Mouse (Mus musculus): Measurements from ENCODE around the gene Bcl7c.

The Bcl7c gene

GRCm38 (mm10) chr7:127691221-127691989, 17.3 kb downstream of the Bcl7c start:
- in situ Hi-C loops (cut with MboI; ENCODE audit: low pct_unique_long_range_greater_than_20kb in 1 of 2, low sequenced_read_pairs in 2 of 2, unreplicated experiment in 1 of 2): no loop called here

GRCm38 (mm10) chr7:127689626-127690280, 19.0 kb downstream of the Bcl7c start:
- in situ Hi-C loops (cut with MboI; ENCODE audit: low pct_unique_long_range_greater_than_20kb in 1 of 2, low sequenced_read_pairs in 2 of 2, unreplicated experiment in 1 of 2): no loop called here

DNA sequence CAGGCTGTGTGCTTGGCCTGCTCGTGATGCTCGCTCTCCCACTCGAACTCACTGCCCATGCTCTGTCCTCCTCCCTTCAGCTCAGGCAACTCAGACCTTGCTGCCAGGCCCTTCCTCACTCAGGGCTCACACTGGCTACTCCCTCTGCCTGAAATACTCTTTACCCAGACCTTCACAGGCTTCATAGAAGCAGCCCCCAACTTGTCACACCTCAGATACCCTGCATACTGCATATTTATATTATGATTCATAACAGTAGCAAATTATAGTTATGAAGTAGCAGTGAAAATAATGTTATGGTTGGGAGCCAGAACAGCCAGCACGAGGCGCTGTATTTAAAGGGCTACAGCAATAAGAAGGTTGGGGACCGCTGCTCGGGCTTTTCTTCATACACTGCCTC, 19.8 kb downstream of the Bcl7c start:
- in situ Hi-C loops (cut with MboI; ENCODE audit: low pct_unique_long_range_greater_than_20kb in 1 of 2, low sequenced_read_pairs in 2 of 2, unreplicated experiment in 1 of 2): no loop called here

DNA sequence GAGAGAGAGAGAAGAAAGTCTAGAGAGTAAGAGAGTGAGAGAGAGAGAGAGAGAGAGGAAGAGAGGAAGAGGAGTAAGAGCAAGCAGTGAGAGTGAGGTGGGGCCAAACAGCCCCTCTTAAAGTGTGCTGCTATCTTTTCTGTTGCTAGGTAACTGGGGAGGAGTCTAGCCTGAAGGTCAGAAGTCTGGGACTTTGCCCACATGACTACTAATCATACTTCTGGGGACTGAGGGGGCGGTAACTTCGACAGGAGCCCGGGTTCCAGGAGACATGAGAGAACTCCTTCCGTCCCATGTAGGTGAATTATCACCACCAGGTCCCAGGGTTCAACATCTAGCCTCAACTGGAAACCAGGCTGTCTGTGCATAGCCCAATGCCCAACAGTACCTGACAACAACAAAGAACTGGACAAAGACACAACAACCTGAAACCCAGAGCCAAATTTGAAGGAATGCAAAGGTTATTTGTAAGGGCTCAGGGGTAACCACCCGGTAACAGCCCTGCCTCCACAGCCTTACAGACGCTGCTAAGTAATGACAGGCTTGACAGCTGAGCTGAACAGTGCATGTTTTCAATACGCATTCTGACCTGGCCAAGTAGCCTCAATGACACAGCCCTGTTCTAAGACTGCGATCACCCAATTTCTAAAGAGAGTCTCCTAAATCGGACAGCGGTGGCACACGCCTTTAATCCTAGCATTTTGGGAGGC, 21.8 kb downstream of the Bcl7c start:
- in situ Hi-C loops (cut with MboI; ENCODE audit: low pct_unique_long_range_greater_than_20kb in 1 of 2, low sequenced_read_pairs in 2 of 2, unreplicated experiment in 1 of 2): no loop called here

DNA sequence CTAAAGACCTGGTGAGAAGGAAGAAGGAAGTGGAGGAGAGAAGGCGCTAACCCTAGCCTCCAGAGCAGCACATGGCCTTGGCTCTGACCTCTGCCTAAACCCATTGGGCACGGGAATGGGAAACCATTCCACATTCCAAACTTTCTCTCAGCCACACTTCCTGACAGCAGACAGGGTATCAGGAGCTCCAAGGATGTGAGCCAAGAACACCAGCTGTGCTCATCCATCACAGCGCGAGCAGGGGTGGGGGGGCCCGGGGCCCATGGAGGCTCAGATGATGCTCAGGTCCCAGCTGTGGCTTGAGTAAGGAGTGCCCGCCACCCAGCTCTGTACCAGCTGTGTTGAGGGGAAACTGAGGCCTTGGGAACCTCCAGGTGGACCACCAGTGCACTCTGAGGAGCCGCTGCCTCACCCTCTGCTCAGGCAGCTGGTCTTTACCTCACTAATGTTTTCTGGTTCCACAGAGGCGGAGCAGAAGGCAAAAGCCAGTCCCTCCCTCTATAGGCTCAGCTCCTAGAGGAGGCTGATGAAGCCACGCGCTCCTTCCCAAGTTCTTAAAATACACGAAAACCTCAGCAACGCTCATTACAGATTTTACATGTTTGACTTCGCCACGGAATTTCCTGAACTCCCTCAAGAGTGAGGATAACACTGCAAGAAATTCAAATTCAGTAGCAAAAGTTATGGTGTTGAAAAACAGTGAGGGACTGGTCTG, 23.3 kb downstream of the Bcl7c start:
- in situ Hi-C loops (cut with MboI; ENCODE audit: low pct_unique_long_range_greater_than_20kb in 1 of 2, low sequenced_read_pairs in 2 of 2, unreplicated experiment in 1 of 2): no loop called here

DNA sequence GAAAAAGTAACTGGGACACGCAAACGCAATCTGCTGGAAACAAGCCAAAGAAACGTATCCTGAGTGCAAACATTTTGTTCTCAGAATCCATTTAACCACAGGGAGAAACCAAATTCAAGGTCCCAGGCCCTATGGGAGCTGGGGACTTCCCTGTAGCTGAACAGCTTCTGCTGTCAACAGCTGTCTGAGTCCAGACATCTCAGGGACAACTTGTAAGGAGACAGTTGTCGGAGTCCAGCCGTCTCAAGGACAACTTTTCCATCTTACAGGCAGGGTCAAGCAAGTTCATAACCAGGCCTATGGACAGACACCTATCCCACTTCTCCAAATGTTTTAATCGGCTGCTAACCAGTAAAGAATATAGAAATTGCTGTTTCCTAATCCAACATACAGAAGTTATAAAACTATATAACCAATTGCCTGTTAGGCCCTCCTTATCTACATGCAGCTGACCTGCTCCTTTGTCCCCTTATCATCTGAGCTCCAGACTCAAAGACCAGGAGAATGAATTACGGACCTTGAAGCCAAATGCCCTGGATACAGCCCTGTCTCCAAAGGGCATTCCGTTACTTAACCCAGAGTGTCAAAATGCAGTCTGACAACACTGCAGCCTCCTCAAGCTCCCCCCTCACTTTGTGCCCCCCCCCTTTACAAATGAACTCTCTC, 26.7 kb downstream of the Bcl7c start:
- in situ Hi-C loops (cut with MboI; ENCODE audit: low pct_unique_long_range_greater_than_20kb in 1 of 2, low sequenced_read_pairs in 2 of 2, unreplicated experiment in 1 of 2): no loop called here

DNA sequence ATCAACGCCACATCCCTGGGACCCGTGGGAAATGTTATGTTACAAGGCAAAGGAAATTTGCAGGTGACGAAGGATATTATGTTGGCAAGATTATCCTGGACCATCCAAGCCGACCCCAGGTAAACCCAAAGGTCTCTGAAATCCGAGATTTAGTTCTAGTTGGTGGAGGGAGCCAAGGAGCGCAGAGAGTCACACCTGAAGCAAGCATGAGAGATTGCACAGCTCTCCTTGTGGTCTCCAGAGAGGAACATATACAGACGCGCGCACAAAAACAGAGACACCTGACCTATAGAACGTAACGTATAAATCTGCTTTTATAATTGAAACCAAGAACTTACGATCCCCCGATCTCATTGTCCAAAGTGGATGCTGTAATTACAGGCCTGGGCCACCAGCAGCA, 28.2 kb downstream of the Bcl7c start:
- in situ Hi-C loops (cut with MboI; ENCODE audit: low pct_unique_long_range_greater_than_20kb in 1 of 2, low sequenced_read_pairs in 2 of 2, unreplicated experiment in 1 of 2): no loop called here

- in situ Hi-C loops (cut with MboI; ENCODE audit: low pct_unique_long_range_greater_than_20kb in 1 of 2, low sequenced_read_pairs in 2 of 2, unreplicated experiment in 1 of 2): no loop called here
These were observed 29.9 kb downstream of the Bcl7c start for GRCm38 (mm10) chr7:127678811-127679210.

DNA sequence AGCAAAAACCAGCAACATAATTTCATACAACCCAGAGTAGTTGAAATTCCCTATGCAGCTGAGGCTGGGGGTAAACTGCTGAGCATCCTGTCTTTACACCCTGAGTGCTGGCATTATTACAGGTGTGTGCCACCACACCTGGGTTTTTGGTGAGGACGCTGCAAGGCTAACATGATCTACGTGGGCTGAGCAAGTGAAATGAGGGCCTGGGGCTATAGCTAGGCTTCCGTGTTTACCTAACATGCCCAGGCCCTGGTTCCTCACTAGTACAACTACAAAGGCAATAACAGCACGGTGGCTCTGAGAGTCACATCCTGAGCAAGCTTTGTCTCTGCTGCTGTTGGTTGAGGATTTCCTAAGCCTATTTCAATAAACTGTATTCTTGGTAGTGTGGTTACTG, 31.1 kb downstream of the Bcl7c start:
- in situ Hi-C loops (cut with MboI; ENCODE audit: low pct_unique_long_range_greater_than_20kb in 1 of 2, low sequenced_read_pairs in 2 of 2, unreplicated experiment in 1 of 2): no loop called here

GRCm38 (mm10) chr7:127677077-127677476, 31.7 kb downstream of the Bcl7c start:
- in situ Hi-C loops (cut with MboI; ENCODE audit: low pct_unique_long_range_greater_than_20kb in 1 of 2, low sequenced_read_pairs in 2 of 2, unreplicated experiment in 1 of 2): no loop called here

GRCm38 (mm10) chr7:127675391-127675811, 33.3 kb downstream of the Bcl7c start:
- in situ Hi-C loops (cut with MboI; ENCODE audit: low pct_unique_long_range_greater_than_20kb in 1 of 2, low sequenced_read_pairs in 2 of 2, unreplicated experiment in 1 of 2): no loop called here

DNA sequence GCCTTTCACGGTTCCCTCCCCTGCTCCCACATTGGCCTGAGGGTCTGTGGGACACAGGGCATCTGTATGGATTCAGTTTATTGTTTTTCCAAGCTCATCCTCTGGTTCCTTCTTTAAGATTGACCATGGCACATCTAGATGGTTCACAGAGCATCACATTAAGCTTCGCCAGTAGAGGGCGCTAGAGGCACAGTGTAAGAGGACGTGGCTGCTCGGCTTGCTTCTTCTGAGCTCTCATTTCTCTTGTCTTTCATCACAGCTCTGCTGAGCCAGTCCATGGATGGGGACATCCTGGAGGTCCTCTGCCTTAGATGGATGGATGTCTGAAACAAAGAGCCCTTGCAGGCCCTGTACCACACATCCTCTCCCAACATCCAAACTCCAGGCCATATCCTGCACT, 33.8 kb downstream of the Bcl7c start:
- in situ Hi-C loops (cut with MboI; ENCODE audit: low pct_unique_long_range_greater_than_20kb in 1 of 2, low sequenced_read_pairs in 2 of 2, unreplicated experiment in 1 of 2): no loop called here

DNA sequence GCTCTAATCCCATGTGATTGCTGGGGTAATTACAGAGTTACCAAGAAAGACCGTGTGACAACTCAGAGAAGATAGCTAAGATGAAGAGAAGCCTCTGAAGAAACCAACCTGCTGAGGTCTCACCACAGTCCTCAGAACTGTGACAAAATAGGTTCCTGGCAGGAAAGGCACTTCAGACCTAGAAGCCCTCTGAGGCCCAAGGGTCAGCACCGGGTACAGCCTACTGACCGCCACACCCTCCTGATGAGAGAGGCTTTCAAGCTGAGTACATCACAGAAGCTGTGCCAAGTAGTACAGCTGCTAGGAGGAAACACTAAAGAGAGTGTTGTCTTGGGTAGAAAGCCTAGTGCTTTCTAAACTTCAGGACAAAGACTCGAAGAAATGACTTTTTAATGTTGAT, 36.0 kb downstream of the Bcl7c start:
- in situ Hi-C loops (cut with MboI; ENCODE audit: low pct_unique_long_range_greater_than_20kb in 1 of 2, low sequenced_read_pairs in 2 of 2, unreplicated experiment in 1 of 2): no loop called here

DNA sequence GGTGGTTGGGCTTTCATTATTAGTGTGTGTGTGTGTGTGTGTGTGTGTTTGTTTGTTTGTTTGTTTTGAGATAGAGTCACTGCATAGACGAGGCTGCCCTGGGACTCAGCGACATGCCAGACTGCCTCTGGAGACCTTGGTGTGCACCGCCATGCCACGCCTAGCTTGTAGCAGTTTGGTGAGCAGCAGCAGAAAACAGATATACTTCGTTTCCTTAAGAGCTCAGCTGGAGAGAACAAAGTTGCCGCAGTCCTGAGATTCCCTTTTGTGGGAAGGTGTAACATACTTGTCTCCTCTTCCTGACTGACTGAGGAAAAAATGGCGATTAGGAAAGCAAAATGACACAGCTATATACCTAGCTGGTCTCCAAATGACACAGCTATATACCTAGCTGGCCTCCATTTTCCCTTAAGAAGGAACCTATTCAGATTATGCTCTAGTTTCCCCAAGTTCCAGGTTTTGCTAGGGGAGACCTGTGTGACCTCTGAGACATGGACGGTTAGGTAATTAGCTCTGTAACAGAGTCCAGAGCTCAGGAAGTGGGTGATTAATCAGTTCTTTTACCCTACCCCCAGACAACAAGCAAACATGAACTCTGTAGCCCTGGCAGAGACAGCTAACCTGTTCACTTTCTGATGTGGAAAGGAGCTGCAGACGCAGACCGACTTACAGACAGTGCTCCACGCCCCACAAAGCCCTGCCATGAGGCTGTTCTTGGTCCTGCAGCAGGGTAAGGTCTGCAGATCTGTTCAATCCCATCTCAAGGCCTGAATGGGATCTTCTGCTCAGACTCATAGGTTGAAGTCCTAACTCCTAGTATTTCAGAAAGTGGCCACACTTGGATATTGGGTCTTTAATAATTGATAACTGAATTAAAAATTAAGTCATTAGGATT, 36.6 kb downstream of the Bcl7c start:
- in situ Hi-C loops (cut with MboI; ENCODE audit: low pct_unique_long_range_greater_than_20kb in 1 of 2, low sequenced_read_pairs in 2 of 2, unreplicated experiment in 1 of 2): no loop called here

- in situ Hi-C loops (cut with MboI; ENCODE audit: low pct_unique_long_range_greater_than_20kb in 1 of 2, low sequenced_read_pairs in 2 of 2, unreplicated experiment in 1 of 2): no loop called here
These were observed 41.6 kb downstream of the Bcl7c start for GRCm38 (mm10) chr7:127667171-127667570.

DNA sequence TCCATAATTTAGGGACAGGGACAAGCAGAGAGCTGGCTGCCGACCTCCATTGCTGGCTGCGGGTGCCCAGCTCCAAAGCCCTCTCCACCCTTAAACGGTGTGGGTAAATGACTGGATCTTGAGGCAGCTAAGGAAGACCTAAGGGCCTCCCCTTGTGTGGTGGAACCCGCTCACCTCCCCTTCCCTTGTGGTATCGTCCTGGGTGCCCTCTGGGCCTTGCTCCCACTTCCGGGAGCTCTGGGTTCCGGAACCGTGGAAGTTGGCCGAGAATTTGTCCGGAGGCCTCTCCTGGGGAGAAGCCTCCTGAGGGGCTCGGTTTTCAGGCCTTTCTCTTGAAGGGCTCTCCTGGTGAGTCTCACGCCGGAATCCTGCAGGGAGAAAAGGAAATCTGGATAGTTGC, 42.1 kb downstream of the Bcl7c start:
- in situ Hi-C loops (cut with MboI; ENCODE audit: low pct_unique_long_range_greater_than_20kb in 1 of 2, low sequenced_read_pairs in 2 of 2, unreplicated experiment in 1 of 2): no loop called here

- in situ Hi-C loops (cut with MboI; ENCODE audit: low pct_unique_long_range_greater_than_20kb in 1 of 2, low sequenced_read_pairs in 2 of 2, unreplicated experiment in 1 of 2): no loop called here
These were observed 42.6 kb downstream of the Bcl7c start for GRCm38 (mm10) chr7:127666066-127666654.

Data from mouse embryonic stem cell (cell line).